In the genomic region with DNA sequence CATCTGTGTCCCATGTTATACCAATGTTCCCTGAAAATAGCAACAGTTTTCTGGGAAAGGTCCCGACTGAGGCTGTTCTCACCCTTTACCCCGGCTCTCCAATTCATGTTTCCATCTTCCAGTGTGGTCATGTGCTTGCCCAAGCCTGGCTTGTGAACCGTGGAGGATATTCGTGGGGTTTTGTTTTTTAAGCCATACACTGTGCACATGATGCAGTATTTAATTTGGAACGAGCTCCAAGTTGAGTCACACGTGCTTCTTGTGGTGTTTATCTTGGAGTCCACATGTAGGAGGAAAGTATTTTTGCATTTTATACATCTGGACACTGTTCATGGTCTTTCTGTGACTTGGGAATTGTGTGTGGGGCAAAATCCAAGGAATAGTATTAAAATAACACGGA, we compare ENCODE assay signal across 13 mouse cellular contexts. TPM values are rescaled to one million over a fixed set of nuclear protein-coding genes. Genes with fewer than 3 reads are reported as not detected.
DNase-seq lines count a peak whose midpoint lies in the region; ATAC-seq lines count a peak whose summit lies in the region.
"Had no signal": no experiment of that assay in that cellular context is flagged by ENCODE, and none has a peak within 500 bp of the region (broad histone marks: within the 10 kb centered on the region; RNA-seq: fewer than 3 reads in every experiment).

No protein-coding gene starts in this region.

- H3K27ac ChIP-seq in heart, embryonic 12.5 days (ENCODE audit: poor library complexity, severe bottlenecking): peak overlapping the region; percentile 33; the same call in 1 of the 2 replicates

- H3K4me2 ChIP-seq in heart, embryonic 12.5 days: no peak overlapping the region

- DNase-seq in heart, postnatal 4 days: no peak
- DNase-seq in adipocyte (ENCODE audit: low spot score): peak; percentile 91
- peak; percentile 49 for DNase-seq in kidney, adult 9 months
- peak; percentile 10 for DNase-seq in lung, postnatal 10 days
- no peak for DNase-seq in Muller cell, postnatal 12 days (ENCODE audit: inconsistent ontology term)
- no peak for DNase-seq in natural killer cell, adult 2 months (ENCODE audit: low spot score in 2 of 2)
- no peak for DNase-seq in cerebellum, adult 11 months
- DNase-seq: cerebellum, postnatal 10 days; gastrocnemius, postnatal 10 days; right cerebral cortex, adult 18-20 months had no signal

- WGBS in heart, embryonic 12.5 days: 62% methylated on average over 7 of the region's 7 CpGs

- H3K36me3 ChIP-seq in heart, embryonic 12.5 days: no peaks in the 10 kb centered on the region

- H3K4me1 ChIP-seq in heart, embryonic 12.5 days (replicated peaks): peaks cover 39% of the 10 kb centered on the region

- no peak overlapping the region for H3K4me3 ChIP-seq in heart, embryonic 12.5 days
- H3K4me3 ChIP-seq: erythroblast, embryonic 14.5 days had no signal

- no peak overlapping the region for H3K9ac ChIP-seq in heart, embryonic 12.5 days

- no peaks in the 10 kb centered on the region; the same call in 1 of the 2 replicates for H3K27me3 ChIP-seq in heart, embryonic 12.5 days (replicated peaks)

- 0 out of 2 replicates have a peak, but pooled peaks have one; percentile 42 for ATAC-seq in heart, embryonic 12.5 days (ENCODE audit: insufficient number of reproducible peaks, low FRiP score)
- ATAC-seq: intestine, embryonic 16.5 days had no signal

- no peaks in the 10 kb centered on the region for H3K9me3 ChIP-seq in heart, embryonic 12.5 days (replicated peaks)

RNA-seq across cellular contexts. Expression of a gene that starts 57.5 kb away (rescaled TPM):
- 4.5 and 4.6 TPM in 2 replicates for polyA plus RNA-seq in heart, embryonic 12.5 days (2016; fragmentation: Nextera tagmentation; extraction: Ambion mirVana)
- total RNA-seq in heart, postnatal 4 days (2021): 1 to 10 TPM; 3.4 to 4.3 TPM

RNA-seq across cellular contexts. Expression of a gene that starts 58.5 kb away (rescaled TPM):
- 12.3 and 13.1 TPM in 2 replicates for polyA plus RNA-seq in heart, embryonic 12.5 days (2016; fragmentation: Nextera tagmentation; extraction: Ambion mirVana)
- 10 to 100 TPM; 16.3 to 18.5 TPM for total RNA-seq in heart, postnatal 4 days (2021)

Comparison
In these comparisons a context has a peak if more than half of its experiments do, and no peak if none do; other contexts are left out.
1. DNase-seq: peak in adipocyte (single experiment), kidney, adult 9 months (single experiment) and lung, postnatal 10 days (single experiment); none in heart, postnatal 4 days (single experiment), Muller cell, postnatal 12 days (single experiment), natural killer cell, adult 2 months (0 of 2) and cerebellum, adult 11 months (single experiment).